Mouse (Mus musculus) adrenal gland, adult (tissue): ENCODE measurements around the gene Vmn1r36.
"Not testable (repeated sequence)": the region's sequence is repeated elsewhere in the genome, so short reads cannot be mapped to it uniquely, and the experiment has no call there.

Source experiments
- DNase-seq, 2 experiments: peaks; one replicate each; pipeline ENCODE4 v3.0.0; 2022 to 2023; ENCODE audit warnings: low spot score in 1 of 2; ENCODE audit not compliant: inconsistent age in 2 of 2

The Vmn1r36 gene

DNA sequence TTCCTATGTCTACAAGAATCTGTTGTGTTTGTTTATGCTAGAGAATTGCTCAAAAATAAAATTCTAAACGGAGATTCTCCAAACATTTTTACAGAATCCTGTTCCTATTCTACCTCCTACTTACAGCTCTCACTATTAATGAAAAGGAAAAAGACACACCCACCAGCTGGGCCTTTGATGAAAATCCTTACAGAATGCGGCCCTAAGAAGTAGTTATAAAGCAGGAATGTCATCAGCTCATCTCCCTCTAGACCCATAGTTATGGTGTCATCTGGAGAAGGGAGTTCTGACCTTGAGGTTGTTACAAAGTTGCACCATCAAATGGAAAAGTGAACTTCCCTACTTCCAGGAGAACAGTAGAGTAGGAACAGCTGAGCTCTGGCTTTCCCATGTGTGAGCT lies at the start of gene Vmn1r36:
Gene Vmn1r36 (minus strand): TSS at position 101 of the 400 bp plus-strand sequence.
- not testable (repeated sequence) for DNase-seq

- not testable (repeated sequence) for DNase-seq
Measured at GRCm38 (mm10) chr6:66729082-66729481, 10.1 kb upstream of the Vmn1r36 start, which contains the start of gene Vmn1r37. Vmn1r37 (plus strand) TSS chr6:66729382.

DNA sequence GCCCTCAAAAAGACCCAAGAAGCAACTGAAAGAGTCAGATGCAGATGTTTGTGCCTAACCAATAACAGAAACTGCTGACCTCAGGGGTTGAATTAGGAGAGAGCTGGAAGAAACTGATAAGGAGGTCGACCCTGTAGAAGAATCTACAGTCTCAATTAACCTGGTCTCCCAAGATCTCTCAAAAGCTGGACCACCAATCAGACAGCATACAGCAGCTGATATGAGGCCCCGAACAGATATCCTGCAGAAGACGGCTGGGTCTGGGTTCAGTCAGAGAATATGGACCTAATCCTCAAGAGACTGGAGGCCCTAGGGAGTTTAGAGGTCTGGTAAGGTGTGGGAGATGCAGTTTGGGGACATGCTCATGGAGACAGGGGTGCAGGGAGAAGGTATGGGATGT lies 5.1 kb downstream of the Vmn1r36 start:
- no peak for DNase-seq

DNA sequence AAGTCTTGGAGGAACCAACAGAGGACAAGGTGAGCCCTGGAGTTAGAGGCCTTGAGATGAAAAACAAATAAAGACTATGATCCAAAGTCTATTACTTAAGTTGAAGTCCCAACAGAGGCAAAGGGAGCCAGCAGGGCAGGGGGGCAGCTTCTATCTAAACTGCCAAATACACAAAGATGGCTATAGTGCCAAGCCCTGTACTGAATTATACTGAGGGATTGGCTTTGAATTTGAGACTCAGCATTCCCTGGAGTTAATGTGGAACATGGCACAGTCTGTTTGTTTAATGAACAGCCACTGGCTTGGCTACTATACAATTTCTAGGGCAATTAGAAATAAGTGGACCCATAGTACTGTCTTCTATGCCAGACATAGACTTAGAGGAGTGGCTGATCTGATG lies 10.1 kb downstream of the Vmn1r36 start:
- no peak for DNase-seq

GRCm38 (mm10) chr6:66685806-66686205 lies 33.2 kb downstream of the Vmn1r36 start, which contains the start of gene Vmn1r35:
Vmn1r35 (minus strand) TSS chr6:66685906.
- DNase-seq, result no peak
